Mouse (Mus musculus): Measurements from ENCODE around the gene Cep57l1.

DNA sequence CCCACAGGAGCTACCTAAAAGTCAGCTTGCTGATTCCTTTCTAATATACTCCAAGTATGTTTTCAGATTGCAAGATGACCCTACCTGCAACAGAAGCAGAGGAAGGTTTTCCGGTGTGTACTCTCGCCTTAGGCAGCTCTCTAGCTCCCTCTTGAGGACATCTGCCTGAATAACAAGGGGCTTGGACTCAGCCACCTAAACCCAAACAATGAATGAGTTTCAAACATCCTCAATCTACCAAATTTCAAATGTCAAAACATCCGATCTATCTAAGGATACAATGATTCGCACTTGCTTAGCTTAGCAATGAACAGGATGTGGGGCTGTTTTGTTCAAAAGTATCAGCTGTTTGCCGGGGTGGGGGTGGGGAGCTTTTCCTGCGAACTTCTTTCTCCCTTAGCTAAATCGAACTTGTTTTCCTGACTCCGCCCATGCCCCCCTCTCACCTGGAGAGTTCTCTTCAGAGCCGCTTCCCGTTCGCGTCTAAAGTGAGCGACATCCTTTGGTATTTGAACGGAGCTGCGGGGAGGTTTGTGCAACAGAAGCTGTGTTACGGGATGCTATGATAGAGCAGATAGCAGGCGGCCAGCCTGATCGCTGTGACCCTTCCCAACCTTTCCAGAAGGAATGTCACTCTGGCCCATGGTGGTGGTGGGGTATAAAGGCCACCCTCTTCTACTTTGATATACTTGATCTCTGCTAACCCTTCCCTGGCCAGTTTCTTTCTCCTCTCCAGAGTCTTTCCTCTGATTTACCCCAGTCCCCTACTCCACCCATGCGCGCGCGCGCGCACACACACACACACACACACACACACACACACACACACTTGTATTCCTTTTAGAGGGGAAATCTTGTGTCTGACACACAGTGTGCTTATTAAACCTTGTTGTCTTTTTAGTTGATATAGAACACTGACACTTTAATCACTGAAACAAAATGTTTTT, 119.5 kb downstream of the Cep57l1 start:
- TF ChIP-seq POLR2A (IDR thresholded peaks at IDR 0.05; ENCODE audit: borderline replicate concordance, low read depth, low read length) (no peak), CTCF (IDR thresholded peaks at IDR 0.05; ENCODE audit: low read depth, low read length) (peak; percentile 48)
